Mouse (Mus musculus): ENCODE data around the gene Pdcd11. TPM values are rescaled to one million over a fixed set of nuclear protein-coding genes. Genes with fewer than 3 reads are reported as not detected.

Pdcd11 gene
- polyA plus RNA-seq (2014; fragmentation: Nextera tagmentation; extraction: Ambion mirVana), result 9.9 and 11.1 TPM in 2 replicates

DNA sequence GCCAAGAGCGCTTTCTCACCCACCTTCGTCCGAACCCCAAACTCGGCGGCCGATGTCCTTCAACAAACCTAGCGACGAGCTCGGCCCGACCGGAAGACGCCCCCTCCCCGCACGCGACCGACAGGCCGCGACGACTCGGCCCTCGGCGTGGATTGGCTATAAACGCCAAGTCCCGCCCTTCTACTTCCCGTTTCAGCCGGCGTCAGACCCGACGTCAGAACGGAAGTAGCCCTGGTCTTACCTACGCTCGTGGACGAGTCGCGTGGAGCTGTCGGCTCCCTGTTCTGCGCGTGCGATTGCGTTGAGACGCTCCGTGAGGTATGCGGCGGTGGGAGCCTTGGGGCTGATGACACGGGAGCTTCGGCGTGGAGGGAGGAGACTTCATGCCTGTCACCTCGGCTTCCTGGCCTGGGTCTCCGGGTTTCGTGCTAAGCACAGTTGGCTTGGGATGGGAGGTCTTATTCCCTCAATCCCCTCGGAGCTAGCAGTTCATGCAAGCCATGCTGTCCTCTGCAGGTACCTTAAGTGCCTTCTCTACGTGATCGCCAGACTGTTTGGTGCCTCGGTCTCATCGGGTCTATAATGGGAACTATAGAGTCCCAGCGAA lies at the start of gene Pdcd11, which contains the start of gene Usmg5:
Gene Pdcd11 (plus strand): TSS at position 219 of the 607 bp plus-strand sequence.
Gene Usmg5 (minus strand): TSS at position 98 of the 607 bp plus-strand sequence.
- peaks cover 10% of the 10 kb centered on the region for H3K4me1 ChIP-seq (ENCODE audit: control insufficient read depth, insufficient read depth, low read length)
- peak within 1 kb of the TSS; percentile 86 for H3K9ac ChIP-seq (ENCODE audit: low read depth, low read length)
- no peaks in the 10 kb centered on the region for H3K27me3 ChIP-seq (ENCODE audit: control insufficient read depth, insufficient read depth, low read length)
- H3K4me2 ChIP-seq (replicated peaks; ENCODE audit: low read depth, low read length), result peak within 1 kb of the TSS; percentile 77
- H3K27ac ChIP-seq (ENCODE audit: low read depth, low read length), result peak within 1 kb of the TSS; percentile 75
- WGBS, result under 1% methylated on average over 56 of the region's 56 CpGs
- H3K4me3 ChIP-seq (ENCODE audit: low read length), result peak within 1 kb of the TSS; percentile 79
- H3K36me3 ChIP-seq (ENCODE audit: control insufficient read depth, insufficient read depth, low read length), result peaks cover 38% of the 10 kb centered on the region
- no peaks in the 10 kb centered on the region for H3K9me3 ChIP-seq (ENCODE audit: control insufficient read depth, low read length)
- ATAC-seq (ENCODE audit: low FRiP score, low TSS enrichment), result peak; percentile 99

DNA sequence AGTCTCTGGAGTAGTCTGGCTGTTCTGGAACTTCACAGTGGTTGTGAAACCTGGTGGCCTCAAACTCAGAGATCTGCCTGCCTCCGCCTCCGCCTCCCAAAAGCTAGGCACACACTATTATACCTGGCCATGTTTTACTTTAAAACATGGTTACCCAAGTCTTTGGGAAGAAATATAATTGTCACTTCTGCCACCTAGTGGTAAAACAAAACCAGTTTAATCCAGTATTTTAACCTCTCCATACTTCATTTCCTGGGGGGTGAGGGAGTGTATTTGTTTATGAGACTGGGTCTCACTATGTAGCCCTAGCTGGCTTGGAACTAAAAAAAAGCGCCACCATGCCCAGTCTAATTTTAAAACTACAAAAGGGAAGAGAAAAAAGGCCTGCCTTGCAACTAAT lies 47.0 kb upstream of the Pdcd11 start:
- peaks cover 45% of the 10 kb centered on the region; the same call in 1 of the 2 replicates for H3K36me3 ChIP-seq (ENCODE audit: control insufficient read depth, insufficient read depth, low read length)

DNA sequence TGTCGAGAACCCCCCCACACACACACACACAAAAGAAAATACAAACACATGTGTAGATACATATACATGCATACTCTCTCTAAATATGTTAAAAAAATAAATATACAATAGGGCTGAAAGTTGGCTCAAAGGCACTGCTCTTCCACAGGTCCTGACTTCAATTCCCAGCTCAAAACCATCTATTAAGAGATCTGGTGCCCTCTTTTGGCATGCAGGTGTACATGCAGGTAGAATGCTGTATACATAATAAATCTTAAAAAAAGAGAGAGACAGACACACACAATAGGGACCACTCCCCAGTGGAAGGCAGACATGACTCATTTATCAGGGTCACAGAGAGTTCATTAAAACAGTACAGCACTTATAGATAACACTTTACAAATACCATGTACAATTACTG lies 44.2 kb upstream of the Pdcd11 start:
- Histone ChIP-seq H3K9ac (ENCODE audit: low read depth, low read length) (no peak overlapping the region), H3K27me3 (ENCODE audit: control insufficient read depth, insufficient read depth, low read length) (no peaks in the 10 kb centered on the region), H3K36me3 (ENCODE audit: control insufficient read depth, insufficient read depth, low read length) (peaks cover 23% of the 10 kb centered on the region; the same call in 1 of the 2 replicates), H3K4me1 (ENCODE audit: control insufficient read depth, insufficient read depth, low read length) (peaks cover 12% of the 10 kb centered on the region), H3K9me3 (ENCODE audit: control insufficient read depth, low read length) (no peaks in the 10 kb centered on the region), H3K27ac (ENCODE audit: low read depth, low read length) (no peak overlapping the region), H3K4me2 (replicated peaks; ENCODE audit: low read depth, low read length) (no peak overlapping the region), H3K4me3 (ENCODE audit: low read length) (no peak overlapping the region)
- ATAC-seq (ENCODE audit: low FRiP score, low TSS enrichment), result no peak
- WGBS, result 100% methylated on average over 1 of the region's 1 CpGs

More for the DNA sequence above, 47.0 kb upstream of the Pdcd11 start:
- H3K4me3 ChIP-seq (ENCODE audit: low read length), result no peak overlapping the region
- ATAC-seq (ENCODE audit: low FRiP score, low TSS enrichment), result no peak
- H3K4me2 ChIP-seq (replicated peaks; ENCODE audit: low read depth, low read length), result no peak overlapping the region
- H3K27ac ChIP-seq (ENCODE audit: low read depth, low read length), result no peak overlapping the region
- no peaks in the 10 kb centered on the region for H3K9me3 ChIP-seq (ENCODE audit: control insufficient read depth, low read length)
- WGBS, result 91% methylated on average over 3 of the region's 3 CpGs
- no peaks in the 10 kb centered on the region for H3K4me1 ChIP-seq (ENCODE audit: control insufficient read depth, insufficient read depth, low read length)
- no peak overlapping the region for H3K9ac ChIP-seq (ENCODE audit: low read depth, low read length)
- no peaks in the 10 kb centered on the region for H3K27me3 ChIP-seq (ENCODE audit: control insufficient read depth, insufficient read depth, low read length)

DNA sequence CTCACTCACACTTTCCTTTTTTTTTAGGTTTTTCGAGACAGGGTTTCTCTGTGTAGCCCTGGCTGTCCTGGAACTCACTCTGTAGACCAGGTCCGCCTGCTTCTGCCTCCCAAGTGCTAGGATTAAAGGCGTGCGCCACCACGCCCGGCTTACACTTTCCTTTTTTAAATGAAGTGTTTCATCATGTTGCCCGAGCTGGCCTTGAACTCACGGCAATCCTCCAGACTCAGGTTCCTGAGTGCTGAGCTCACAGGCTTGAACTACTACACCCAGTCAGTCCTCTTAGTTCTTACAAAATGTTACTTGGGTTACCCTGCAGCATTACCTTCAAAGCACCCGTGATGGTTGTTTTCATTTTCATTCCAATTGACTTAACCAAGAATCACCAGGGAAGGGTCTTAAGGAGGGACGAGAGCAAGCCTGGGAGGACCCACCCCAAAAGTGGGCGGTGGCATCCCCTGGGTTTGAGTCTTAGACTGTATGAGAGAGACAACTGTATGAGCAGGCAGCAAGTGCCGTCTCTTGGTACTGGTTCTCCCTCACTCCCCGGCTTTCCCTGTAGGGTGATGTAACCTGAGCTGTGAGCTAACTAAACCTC lies 43.2 kb upstream of the Pdcd11 start:
- WGBS, result 81% methylated on average over 13 of the region's 13 CpGs
- Histone ChIP-seq H3K9me3 (ENCODE audit: control insufficient read depth, low read length) (no peaks in the 10 kb centered on the region), H3K4me3 (ENCODE audit: low read length) (no peak overlapping the region), H3K4me1 (ENCODE audit: control insufficient read depth, insufficient read depth, low read length) (peaks cover 12% of the 10 kb centered on the region), H3K27me3 (ENCODE audit: control insufficient read depth, insufficient read depth, low read length) (no peaks in the 10 kb centered on the region), H3K36me3 (ENCODE audit: control insufficient read depth, insufficient read depth, low read length) (peaks cover 20% of the 10 kb centered on the region; the same call in 1 of the 2 replicates), H3K27ac (ENCODE audit: low read depth, low read length) (no peak overlapping the region), H3K9ac (ENCODE audit: low read depth, low read length) (no peak overlapping the region), H3K4me2 (replicated peaks; ENCODE audit: low read depth, low read length) (no peak overlapping the region)
- no peak for ATAC-seq (ENCODE audit: low FRiP score, low TSS enrichment)

DNA sequence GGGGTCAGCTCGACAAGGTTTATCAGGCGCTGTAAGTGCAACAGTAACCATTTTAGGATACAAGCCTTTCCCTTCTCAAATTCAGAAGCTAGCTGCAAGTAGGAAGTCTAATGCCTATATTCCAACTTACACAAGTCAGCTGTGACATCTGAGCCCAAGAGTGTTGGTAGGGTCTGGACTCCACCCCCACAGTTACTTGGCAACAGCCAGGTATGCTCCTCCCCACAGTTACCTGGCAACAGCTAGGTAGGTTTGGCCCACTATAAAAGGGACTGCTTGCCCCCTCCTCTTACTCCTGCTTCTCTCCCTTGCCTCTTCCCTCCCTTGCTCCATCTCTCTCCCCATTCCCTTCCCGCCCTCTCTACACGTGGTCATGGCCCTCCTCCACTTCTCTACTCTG lies 41.5 kb upstream of the Pdcd11 start:
- no peaks in the 10 kb centered on the region for H3K27me3 ChIP-seq (ENCODE audit: control insufficient read depth, insufficient read depth, low read length)
- H3K4me3 ChIP-seq (ENCODE audit: low read length), result peak overlapping the region; percentile 93; the same call in 1 of the 2 replicates
- peaks cover 12% of the 10 kb centered on the region for H3K4me1 ChIP-seq (ENCODE audit: control insufficient read depth, insufficient read depth, low read length)
- H3K9me3 ChIP-seq (ENCODE audit: control insufficient read depth, low read length), result no peaks in the 10 kb centered on the region
- no peak for ATAC-seq (ENCODE audit: low FRiP score, low TSS enrichment)
- peaks cover 16% of the 10 kb centered on the region; the same call in 1 of the 2 replicates for H3K36me3 ChIP-seq (ENCODE audit: control insufficient read depth, insufficient read depth, low read length)
- H3K9ac ChIP-seq (ENCODE audit: low read depth, low read length), result no peak overlapping the region
- H3K4me2 ChIP-seq (replicated peaks; ENCODE audit: low read depth, low read length), result peak overlapping the region; percentile 80
- WGBS, result 60% methylated on average over 4 of the region's 4 CpGs
- no peak overlapping the region for H3K27ac ChIP-seq (ENCODE audit: low read depth, low read length)

DNA sequence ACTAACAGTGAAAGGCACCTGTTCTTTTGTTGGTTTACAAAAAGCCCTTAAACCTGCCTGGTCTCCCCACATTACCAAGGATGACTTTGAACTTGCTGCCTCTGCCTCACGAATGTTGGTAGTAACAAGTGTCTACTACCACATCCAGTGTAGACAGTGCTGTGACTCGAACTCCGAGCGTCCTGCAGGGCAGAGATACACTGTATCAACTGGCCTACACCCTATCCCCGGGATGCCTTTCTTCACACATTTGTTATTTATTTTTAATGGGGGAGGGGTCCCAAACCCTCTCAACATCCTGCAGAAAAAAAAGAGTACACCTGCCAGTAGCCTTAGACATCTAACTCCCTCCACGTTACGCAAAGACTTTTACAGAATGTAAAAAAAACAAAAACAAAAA lies 40.7 kb upstream of the Pdcd11 start:
- peak overlapping the region; percentile 88 for H3K9ac ChIP-seq (ENCODE audit: low read depth, low read length)
- no peaks in the 10 kb centered on the region for H3K27me3 ChIP-seq (ENCODE audit: control insufficient read depth, insufficient read depth, low read length)
- H3K9me3 ChIP-seq (ENCODE audit: control insufficient read depth, low read length), result no peaks in the 10 kb centered on the region
- H3K36me3 ChIP-seq (ENCODE audit: control insufficient read depth, insufficient read depth, low read length), result peaks cover 16% of the 10 kb centered on the region; the same call in 1 of the 2 replicates
- H3K4me1 ChIP-seq (ENCODE audit: control insufficient read depth, insufficient read depth, low read length), result peaks cover 12% of the 10 kb centered on the region
- H3K4me2 ChIP-seq (replicated peaks; ENCODE audit: low read depth, low read length), result peak overlapping the region; percentile 80
- peak overlapping the region; percentile 93 for H3K4me3 ChIP-seq (ENCODE audit: low read length)
- ATAC-seq (ENCODE audit: low FRiP score, low TSS enrichment), result no peak
- 6% methylated on average over 7 of the region's 7 CpGs for WGBS
- peak overlapping the region; percentile 95; the same call in 1 of the 2 replicates for H3K27ac ChIP-seq (ENCODE audit: low read depth, low read length)

DNA sequence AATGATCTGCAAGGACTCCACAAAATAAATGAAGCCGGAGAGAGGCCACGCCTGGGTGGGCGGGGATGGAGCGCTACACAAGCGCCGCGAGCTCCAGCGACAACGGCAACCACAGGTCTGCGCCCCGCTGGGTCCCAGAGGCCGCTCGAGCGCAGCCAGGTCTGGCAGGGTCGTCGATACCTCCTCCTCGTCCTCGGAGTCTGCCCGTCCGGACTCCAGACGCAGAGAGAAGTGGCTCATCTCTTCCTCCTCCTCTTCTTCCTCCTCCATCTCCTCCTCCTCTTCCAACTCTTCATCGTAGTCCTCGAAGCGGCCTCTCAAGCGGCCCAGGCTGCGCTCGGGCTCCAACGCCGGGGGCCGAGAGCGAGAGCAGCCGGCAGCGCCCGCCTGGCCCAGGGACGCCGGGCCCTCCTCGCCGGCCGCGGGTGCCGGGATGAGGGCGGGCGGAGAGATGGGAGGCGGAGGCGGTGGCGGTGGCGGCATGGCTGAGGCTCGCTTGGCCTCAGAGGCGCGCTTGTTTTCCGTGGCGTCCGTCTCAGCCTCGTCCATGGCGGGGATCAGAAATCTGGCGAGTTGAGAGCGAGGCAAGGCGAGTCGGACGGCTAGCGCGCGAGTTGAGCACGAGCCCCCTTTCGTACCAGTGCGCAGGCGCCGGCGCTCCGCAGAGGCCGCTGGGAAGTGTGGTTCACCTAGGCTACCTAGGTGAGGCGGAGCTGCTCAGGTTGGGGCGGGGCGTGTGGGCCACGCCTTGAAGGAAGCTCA lies 40.1 kb upstream of the Pdcd11 start, which contains the start of gene Pcgf6:
Gene Pcgf6 (minus strand): TSS at position 636 of the 762 bp plus-strand sequence.
- peak; percentile 92 for ATAC-seq (ENCODE audit: low FRiP score, low TSS enrichment)
- under 1% methylated on average over 75 of the region's 75 CpGs for WGBS
- Histone ChIP-seq H3K4me2 (replicated peaks; ENCODE audit: low read depth, low read length) (peak within 1 kb of the TSS; percentile 80), H3K4me1 (ENCODE audit: control insufficient read depth, insufficient read depth, low read length) (peaks cover 12% of the 10 kb centered on the region), H3K27ac (ENCODE audit: low read depth, low read length) (peak within 1 kb of the TSS; percentile 95), H3K9ac (ENCODE audit: low read depth, low read length) (peak within 1 kb of the TSS; percentile 88), H3K9me3 (ENCODE audit: control insufficient read depth, low read length) (no peaks in the 10 kb centered on the region), H3K36me3 (ENCODE audit: control insufficient read depth, insufficient read depth, low read length) (peaks cover 11% of the 10 kb centered on the region; the same call in 1 of the 2 replicates), H3K4me3 (ENCODE audit: low read length) (peak within 1 kb of the TSS; percentile 93), H3K27me3 (ENCODE audit: control insufficient read depth, insufficient read depth, low read length) (no peaks in the 10 kb centered on the region)

DNA sequence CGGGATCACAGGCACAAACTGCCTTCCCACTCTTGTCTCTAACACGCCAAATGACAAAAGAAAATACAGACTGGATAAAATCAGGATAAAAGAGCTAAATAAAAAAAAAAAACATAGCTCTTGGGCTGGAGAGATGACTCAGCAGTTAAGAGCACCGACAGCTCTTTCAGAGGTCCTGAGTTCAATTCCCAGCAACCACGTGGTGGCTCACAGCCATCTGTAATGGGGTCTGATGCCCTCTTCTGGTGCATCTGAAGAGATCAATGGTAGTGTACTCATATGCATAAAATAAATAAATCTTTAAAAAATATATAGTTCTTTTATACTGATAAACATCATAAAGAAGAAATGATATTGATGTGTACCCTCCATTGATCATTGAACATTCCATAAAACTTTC lies 37.6 kb upstream of the Pdcd11 start:
- H3K27ac ChIP-seq (ENCODE audit: low read depth, low read length), result no peak overlapping the region
- 82% methylated on average over 4 of the region's 4 CpGs for WGBS

More for the DNA sequence above, 37.6 kb upstream of the Pdcd11 start:
- H3K27me3 ChIP-seq (ENCODE audit: control insufficient read depth, insufficient read depth, low read length), result no peaks in the 10 kb centered on the region
- no peaks in the 10 kb centered on the region; the same call in 1 of the 2 replicates for H3K36me3 ChIP-seq (ENCODE audit: control insufficient read depth, insufficient read depth, low read length)
- H3K9ac ChIP-seq (ENCODE audit: low read depth, low read length), result no peak overlapping the region
- peaks cover 12% of the 10 kb centered on the region for H3K4me1 ChIP-seq (ENCODE audit: control insufficient read depth, insufficient read depth, low read length)
- H3K4me3 ChIP-seq (ENCODE audit: low read length), result no peak overlapping the region
- ATAC-seq (ENCODE audit: low FRiP score, low TSS enrichment), result no peak
- no peak overlapping the region for H3K4me2 ChIP-seq (replicated peaks; ENCODE audit: low read depth, low read length)
- H3K9me3 ChIP-seq (ENCODE audit: control insufficient read depth, low read length), result no peaks in the 10 kb centered on the region

Measured in kidney, embryonic 14.5 days (tissue).